Mouse (Mus musculus) megakaryocyte progenitor cell, adult 5-6 weeks (primary cell): ENCODE data around the gene Fank1. TPM values are rescaled to one million over a fixed set of nuclear protein-coding genes. Genes with fewer than 3 reads are reported as not detected.
"Not testable (repeated sequence)": the region's sequence is repeated elsewhere in the genome, so short reads cannot be mapped to it uniquely, and the experiment has no call there.

Source experiments
- ATAC-seq: replicated peaks from 2 replicates; pipeline ENCODE4 v1.8.0; 2016; ENCODE audit warnings: mild to moderate bottlenecking, moderate TSS enrichment, inconsistent platforms; ENCODE audit not compliant: poor library complexity
- total RNA-seq, 2 experiments: library from RNA; stranded (forward) in 1 of 2; stranded (reverse) in 1 of 2; fragments of 157-497, 149-512 nt in 1 of 2; fragments of 200-1000 nt in 1 of 2; gene quantifications; 2 replicates each; pipeline versions ENCODE4 v1.2.3 to v1.2.4; 2015 to 2017

The Fank1 gene
- total RNA-seq, 2 experiments from 2014 or later: not detected

DNA sequence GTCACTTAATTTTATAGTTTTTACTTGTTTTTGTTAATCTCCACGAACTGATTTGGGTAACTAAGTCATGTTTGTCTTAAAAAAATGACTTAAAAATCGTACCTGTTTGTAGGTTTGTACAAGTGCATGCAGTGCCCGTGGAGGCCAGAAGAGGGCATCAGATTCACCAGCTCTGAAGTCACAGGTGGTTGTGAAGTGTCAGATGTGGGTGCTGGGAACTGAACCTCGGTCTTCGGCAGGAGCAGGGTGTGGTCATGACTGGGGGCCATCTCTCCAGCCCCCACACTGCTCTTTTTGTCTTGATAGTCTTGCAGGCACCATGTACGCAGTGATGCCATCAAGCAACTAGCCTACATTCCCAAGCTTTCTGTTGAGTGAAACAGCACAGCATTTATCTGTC is 47.1 kb downstream of the Fank1 start:
- ATAC-seq: 0 out of 2 replicates have a peak, but pooled peaks have one; percentile 42

DNA sequence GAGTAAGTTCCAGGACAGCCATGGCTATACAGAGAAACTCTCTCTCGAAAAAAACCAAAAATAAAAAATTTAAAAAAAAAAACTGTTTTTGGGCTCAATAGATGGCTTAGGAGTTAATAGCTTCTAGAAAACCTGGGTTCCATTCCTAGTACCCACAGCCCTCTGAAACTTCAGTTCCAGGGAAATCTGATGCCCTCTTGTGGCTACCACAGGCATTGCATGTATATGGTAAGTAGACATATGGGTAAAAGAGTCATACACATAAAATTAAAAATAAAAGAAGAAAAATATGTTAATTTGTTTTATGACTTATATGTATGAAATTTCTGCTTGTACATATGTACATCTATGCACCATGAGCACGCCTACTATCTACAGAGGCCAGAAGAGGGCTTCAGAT is 47.9 kb downstream of the Fank1 start:
- ATAC-seq: peak; percentile 72

DNA sequence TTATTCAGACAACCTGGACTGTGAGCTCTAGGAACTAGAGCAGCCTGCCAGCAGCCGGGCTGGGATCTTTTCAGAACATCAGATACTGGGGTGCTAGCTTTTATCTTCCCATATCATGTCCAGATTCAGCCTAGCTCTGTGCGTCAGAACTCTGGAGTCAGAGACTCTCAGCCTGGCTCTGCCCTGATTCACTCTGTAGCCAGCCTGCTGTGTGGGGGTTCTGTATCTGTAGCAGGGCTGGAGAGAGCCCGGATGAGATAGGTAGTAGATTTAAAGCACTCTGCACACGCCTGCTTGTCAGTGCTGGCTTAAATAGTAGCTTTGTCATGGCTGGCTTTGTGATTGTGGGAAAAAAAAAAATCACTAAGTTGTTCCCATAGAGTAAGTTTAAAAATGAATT is 51.9 kb downstream of the Fank1 start:
- ATAC-seq: no peak

DNA sequence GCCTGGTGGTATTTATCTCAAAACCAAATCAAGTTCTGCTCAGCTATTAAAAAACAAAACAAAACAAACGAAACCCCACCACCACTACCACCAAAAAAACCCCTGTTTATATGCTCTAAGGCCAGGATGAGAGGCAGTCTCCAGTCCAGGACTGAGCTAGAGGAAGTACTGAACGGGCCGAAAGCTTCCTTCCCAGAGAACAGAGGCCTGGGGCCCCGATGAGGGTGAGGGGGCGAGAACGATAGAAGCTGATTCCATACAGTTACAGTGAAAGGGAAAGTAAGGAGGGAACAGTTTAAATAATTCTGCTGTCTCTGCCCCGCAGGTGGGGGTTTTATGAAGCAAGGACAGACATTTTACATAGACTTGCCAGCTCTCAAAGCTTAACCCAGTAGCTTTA is 52.9 kb downstream of the Fank1 start:
- no peak for ATAC-seq

DNA sequence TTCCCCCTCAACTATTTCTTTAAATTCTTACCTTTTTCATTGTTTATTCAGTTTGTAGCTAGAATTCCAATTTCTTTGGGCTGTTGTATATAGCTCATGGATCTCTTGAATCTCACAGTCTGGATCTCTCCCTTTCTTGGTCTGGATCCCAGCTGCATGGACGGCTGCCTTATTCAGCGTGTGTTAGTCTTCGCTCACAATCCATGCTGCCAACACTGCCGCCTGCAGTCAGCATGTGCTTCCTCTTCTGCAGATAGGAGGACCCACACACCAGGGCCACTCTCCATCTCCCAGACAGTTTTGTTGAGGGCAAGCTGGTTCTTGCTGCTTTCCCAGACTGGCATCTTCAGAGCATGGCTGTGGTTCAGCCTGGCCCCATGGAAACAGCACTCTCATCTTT is 62.9 kb downstream of the Fank1 start:
- no peak for ATAC-seq

DNA sequence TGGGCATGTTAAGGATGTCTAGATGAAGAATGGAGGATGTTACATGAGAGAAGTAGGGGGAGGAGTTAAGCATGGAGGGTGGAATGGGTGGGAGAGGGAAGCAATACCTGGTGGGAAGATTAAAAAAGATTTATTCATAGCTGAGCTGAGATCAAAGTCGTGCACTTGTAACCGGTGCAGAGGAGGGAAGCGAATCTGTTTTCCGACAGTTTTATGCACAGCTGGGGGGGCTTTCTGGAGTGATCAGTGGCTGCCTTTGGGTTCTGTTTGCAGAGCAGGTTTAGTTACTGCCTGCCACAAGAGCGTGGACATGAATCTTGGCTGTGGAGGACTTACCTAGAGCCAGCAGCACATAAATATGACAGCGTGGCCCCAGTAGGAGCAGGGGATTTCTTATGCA is 65.4 kb downstream of the Fank1 start:
- no peak for ATAC-seq

DNA sequence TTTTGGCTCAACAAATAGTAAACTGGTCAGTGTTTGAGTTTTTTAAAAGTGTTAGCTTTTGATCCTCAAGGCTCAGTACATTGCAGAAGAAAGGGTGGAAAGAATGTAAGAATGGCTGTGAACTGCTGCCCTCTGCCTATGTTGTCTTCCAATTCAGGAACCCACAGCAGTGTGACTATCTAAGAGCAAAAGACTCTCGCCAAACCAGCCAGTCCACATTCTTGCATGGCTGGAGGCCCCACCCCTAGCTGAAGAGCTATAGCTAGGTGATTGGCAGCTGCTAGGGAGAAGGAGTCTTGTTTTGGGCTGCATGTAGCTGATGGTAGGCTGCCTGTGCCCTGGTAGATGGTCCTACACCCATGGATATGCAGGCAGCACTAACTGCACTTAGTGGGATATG is 70.5 kb downstream of the Fank1 start:
- ATAC-seq: no peak

DNA sequence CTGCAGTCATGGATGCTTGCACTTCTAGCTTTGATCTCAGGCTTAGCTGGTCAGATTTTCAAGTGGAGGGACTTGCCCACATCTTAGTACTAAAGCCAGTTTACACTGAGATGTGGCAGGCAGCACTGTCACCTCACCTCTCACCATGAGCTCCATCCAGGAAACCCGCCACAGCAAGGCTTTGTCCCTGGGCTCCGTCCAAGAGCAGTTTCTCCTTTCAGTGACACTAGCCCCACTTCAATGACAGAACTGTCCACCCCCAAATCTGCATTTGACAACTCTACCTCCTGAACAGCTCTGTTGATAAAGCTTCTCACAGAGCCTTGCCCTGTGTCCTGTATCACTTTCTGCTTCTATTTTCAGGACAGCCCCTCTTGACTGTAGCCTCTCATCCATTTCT is 71.5 kb downstream of the Fank1 start:
- ATAC-seq: no peak

DNA sequence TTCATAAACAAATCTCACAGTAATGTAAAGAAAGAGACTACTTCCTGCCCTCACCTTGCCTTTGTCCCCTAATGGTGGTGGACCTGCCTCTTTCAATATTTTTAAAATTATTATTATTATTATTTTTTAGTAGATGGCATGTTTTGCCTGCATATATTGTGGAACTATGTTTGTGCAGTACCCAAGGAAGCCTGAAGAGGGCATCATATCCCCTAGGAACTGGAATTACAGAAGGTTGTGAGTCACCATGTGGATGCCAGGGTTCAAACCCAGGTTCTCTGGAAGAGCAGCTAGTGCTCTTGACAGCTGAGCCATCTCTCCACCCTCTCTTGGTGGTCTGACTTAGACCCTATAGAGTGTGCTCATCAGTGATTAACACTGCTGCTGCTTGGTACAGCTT is 74.1 kb downstream of the Fank1 start:
- peak; percentile 65 for ATAC-seq

DNA sequence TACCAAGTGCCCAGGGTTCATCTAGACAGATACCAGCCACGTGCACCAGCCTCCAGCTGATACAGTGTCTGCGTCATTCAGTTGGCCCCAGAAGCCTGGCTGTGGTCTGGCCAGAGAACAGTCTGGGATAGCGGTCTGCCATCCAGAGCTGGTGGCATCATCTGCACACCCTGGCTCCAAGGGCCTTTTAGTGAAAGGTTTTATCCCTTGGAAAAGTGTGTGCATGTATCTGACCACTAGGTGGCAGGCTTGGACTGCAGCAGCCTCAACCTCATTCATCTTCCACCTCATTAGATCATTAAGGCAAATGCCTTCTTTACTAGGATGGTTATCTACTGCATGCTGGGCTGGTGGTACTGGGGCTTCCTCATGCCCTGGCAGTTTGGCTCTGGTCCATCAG is 79.6 kb downstream of the Fank1 start:
- ATAC-seq: peak; percentile 97

DNA sequence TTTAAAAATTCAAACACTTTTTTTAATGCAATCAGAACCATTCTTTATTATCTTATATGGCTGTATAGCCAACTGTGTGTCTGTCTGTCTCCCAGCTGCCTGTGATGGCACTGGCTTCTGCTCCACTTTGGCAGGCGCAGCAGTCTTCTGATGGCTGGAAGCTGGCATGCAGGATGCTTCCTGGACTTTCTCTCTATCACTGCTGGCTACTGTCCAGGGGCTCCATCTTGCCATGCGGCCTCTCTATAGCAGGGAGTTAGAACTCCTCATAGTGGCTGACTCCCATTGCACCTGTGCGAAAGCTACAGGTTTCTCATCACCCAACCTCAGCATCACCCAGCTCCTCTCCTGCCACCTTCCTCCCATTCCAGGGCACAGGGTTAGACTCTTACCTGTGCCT is 81.8 kb downstream of the Fank1 start:
- no peak for ATAC-seq

DNA sequence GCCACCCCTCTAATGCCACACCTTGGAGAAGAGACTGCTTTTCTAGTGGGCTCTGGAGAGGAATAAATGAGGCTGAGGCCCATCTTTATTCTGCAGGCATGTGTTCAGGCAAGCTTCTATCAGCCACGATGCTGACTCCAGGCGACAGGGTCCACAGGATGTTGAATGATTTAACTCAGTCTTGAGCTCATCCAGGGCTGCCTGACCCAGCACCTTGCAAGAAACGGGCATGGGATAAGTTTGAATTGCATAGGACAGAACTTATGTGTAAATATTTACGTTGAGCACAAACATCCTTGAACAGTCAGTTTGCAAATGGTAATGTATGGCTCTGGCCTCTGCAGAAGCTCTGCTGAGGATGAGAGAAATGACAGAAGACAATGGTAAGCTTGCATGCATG is 82.9 kb downstream of the Fank1 start:
- no peak for ATAC-seq

DNA sequence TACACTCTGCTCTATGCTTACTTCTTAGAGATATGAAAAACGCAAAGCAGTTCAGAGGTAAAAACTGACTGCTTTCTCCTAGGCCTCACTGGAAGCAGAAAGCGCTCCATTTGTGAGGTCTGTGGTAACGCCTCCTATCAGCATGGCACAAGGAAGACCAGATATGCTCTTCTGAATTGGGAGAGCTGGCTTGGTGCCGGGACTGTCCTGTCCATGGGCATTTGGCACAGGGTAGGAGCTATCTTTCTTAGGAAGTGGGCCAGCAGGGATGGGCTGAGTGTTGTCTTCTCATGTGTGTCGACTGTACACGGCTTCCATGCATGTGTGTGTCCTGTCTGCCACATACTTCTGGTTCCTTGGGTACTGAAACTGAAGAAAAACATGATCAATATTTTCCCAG is 85.6 kb downstream of the Fank1 start:
- ATAC-seq: no peak

DNA sequence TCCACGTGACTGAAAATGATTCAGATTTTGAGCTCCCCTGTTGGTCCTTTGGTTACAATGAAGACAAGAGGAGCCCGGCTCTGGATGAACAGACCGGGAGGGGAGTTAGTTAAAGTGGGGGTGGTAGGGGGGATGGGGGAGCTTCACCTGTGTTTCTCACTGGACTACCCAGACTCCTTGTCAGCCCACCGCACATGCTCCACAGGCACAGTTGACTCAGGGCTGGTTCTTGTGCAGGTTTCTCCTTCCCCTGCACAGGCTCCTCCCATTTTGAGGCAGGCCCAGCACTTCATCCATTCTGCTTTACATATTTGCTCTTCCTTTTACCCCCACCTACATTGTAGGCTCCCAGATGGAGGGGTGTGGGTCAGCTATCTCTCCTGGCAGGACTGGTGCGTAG is 86.1 kb downstream of the Fank1 start:
- ATAC-seq: no peak

DNA sequence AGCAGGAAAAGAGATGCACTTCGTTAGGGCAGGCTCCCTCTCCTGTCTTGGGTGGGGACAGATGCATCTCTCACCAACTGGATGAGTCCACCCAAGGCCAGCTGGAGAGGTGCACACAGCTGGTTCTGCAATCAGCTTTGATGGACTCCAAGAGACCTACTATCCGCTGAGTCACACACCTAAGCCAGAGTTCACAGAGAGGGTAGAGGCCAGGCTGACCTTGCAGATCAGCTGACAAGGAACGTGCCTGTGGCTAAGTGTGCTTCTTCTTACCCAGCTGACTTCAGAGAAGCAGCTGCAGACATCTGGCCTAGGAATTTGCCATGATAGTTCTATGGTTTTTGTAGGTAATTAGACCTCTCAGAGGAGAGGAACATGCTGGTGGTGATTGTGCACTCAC is 86.5 kb downstream of the Fank1 start:
- ATAC-seq: no peak

DNA sequence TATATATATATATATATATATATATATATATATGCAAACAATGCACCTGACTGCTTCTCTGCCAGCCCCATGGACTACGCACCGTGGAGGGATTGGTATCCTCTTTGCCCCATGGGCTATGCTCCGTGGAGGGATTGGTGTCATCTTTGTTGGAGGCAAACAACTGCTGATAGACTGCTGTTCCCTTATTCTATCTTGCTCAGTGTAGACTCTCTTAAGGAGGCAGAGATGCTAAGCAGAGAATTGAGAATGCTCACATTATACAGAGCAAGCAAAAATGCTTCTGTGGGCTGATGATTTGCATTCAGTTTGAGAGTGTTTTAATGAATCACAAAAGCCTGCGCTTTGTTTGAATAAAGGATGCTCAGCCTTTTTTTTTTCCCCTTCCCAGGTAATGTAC is 87.0 kb downstream of the Fank1 start:
- no peak for ATAC-seq

DNA sequence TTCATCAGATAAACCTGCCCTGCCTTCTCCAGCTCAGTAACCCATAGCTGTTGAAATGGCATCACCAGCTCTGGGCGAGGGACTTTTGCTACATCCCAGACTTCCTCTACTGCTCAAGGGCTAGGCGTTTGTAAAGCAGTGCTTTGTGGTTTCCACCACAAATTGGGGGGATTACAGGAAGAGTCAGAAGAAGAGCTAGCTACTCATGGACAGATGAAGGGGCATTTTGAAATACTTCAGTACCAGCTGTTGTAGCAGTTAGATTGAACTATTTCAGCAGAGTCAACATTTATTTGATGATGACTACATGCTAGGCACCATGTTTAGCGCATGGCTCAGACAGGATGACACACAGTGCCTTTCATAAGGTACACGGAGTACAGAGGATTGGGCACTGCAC is 93.6 kb downstream of the Fank1 start:
- ATAC-seq: peak; percentile 58

DNA sequence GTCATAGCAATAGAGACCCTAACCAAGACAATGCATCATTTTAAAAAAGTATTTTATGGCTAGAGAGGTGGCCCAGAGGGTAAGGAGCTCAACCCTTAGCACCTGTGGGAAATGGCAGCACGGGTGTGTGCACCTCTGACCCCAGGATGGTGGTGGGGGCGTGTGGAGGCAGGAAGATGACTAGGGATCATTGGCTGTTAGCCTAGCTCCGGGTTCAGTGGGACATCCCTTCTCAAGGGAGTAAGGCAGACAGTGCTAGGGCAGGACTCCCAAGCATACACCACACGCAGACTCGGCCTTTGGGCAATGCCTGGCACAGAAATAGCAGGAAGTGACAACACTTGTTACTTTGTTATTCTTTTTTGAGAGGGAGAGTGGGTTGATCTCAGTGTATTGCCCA is 96.0 kb downstream of the Fank1 start:
- ATAC-seq: no peak

DNA sequence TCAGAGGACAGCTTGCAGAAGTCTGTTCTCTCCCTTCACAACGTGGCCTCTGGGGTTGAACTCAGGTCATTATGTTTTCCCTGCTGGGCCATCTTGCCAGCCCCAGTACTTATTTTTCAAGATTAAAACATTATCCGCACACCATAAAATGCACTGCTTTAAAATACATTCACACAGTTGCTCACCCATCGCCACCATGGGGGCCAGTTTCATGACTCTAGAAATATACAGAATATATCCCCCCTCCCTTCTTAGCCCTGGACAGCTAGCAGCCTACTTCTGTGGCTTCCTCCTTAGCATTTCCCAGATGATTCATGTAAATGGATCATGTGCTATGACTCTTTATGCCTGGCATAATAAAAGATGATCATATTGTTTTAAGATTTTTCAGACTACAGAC is 99.5 kb downstream of the Fank1 start:
- ATAC-seq: no peak

DNA sequence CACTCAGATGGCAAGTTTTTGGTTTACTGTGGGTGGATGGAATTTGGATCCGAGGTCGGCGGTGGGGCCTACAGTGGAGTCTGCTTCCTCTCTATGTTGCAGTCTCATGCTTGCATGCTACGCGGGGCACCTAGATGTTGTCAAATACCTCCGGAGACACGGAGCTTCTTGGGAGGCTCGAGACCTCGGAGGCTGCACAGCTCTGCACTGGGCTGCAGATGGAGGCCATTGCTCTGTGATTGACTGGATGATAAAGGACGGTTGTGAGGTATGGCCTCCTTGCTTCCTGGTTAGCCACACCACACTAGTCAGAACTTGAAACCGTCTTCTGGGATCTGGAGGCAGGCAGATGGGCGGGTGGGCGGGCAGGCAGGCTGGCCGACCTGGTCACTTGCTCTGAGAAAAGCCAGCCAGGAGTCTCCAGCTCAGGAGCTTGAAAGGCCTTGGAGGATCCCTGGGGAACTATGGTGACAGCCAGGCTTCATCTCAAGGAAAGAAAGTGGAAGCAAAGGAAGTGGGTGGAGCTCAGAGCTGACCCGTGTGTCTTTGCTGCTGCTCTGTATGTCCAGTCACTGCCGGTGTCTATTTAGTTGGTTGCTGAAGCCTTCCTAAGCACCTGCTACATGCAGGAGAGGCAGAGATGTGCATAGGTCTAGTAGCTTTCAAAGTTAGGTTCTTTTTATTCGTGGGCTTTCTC is 100.1 kb downstream of the Fank1 start:
- no peak for ATAC-seq

DNA sequence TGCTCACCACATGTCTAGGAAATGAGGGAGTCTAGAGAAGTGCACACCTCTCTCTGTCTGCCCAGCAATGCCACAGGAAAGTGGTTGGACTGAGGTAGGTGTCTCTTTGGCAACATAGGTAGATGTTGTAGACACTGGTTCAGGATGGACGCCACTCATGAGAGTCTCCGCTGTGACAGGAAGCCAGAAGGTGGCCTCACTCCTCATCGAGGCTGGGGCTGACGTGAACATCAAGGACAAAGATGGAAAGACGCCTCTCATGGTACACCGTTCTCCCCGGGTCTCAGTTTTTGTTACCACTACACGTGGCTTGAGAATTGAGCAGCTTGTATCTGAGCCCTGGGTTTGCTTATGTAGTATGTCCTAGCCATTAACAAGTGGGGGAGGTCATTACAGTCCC is 103.1 kb downstream of the Fank1 start:
- ATAC-seq: no peak

DNA sequence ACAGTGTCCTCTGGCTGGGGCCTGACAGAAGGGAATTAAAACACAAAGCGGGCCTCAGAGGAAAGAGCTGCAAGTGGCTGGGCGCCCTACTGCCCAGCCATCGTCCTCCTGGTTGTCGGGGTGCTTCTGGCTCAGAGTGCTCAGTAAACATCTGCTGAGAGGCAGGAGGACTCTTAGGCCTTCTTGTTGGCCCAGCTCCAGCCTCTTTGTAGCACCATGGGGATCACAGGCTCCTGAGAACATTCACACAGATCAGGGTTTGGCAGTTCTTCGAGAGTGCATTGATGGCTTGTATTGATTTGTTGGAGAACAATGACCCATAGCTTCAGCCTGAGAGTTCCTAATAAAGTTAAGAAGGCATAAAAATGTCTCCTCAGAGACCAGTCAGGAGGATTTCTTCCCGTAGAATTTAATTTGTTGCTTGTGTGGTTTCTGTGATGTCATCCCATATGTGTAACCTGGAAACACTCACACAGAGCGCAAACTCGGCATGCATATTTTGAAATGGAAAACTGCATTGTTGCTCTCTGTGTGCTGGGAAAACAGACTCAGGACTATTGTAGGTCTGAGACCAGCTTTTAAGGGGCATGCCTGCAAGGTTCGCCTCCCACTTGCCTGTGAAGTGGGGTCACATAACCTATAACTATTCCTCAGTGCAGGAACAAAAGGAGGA is 108.2 kb downstream of the Fank1 start:
- ATAC-seq: not testable (repeated sequence)
